Mouse (Mus musculus): ENCODE results near the gene Slc35b4.

DNA sequence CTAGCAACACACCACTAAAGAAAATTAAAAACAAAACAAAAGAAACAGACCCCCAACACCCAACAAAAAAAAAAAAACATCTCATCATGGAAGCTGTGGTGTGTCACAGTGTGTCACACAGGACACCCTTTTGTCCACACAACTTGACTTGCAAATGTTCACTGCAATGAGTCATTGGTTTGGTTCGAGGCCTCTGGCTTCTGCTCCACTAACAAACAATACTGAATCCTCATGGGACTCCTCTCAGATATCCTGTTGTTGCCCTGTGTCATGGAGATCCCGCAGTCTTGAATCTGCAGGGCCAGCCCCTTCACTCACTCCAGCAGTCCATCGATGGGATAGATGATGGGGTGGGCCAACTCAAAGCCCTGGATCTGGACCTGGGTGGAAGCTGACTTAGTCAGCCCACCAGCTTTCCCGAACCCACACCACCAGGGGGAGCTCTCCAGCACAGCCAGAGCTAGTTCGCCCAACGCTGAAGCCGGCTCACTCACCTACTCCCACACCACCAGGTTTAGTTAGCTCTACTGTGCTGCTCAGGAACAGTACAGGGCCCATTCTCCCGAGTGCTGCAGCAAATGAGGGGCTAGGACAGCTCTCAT is 28.2 kb upstream of the Slc35b4 start:
- peak; percentile 52 for TF ChIP-seq CTCF (IDR thresholded peaks at IDR 0.05)
- TF ChIP-seq EP300 (IDR thresholded peaks at IDR 0.05) = no peak

Measured in lung, postnatal 0 days (tissue).